Mouse (Mus musculus): Measurements from ENCODE around the gene Ube2e3.

The Ube2e3 gene

GRCm38 (mm10) chr2:78867726-78868510 lies at the start of gene Ube2e3:
TSS of gene Ube2e3 (plus strand) at chr2:78868124.
- no peak for DNase-seq (ENCODE audit: low spot score)

DNA sequence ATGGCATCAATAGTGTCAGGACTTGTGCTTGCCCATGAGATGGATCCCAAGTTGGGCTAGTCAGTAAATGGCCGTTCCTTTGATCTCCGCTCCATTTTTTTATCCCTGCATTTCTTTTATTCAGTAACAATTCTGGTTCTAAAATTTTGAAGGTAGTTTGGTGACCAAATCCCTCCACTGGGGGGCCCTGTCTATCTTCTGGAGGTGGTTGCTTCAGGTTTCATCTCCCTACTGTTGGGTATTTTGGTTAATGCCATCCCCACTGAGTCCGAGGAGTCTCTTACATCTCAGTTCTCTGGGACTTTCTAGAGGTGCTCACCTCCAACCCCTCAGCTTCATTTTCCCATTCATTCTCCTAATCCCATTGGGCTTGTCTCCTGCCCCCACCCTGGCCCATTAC lies 38.0 kb upstream of the Ube2e3 start:
- DNase-seq (ENCODE audit: low spot score), result no peak

DNA sequence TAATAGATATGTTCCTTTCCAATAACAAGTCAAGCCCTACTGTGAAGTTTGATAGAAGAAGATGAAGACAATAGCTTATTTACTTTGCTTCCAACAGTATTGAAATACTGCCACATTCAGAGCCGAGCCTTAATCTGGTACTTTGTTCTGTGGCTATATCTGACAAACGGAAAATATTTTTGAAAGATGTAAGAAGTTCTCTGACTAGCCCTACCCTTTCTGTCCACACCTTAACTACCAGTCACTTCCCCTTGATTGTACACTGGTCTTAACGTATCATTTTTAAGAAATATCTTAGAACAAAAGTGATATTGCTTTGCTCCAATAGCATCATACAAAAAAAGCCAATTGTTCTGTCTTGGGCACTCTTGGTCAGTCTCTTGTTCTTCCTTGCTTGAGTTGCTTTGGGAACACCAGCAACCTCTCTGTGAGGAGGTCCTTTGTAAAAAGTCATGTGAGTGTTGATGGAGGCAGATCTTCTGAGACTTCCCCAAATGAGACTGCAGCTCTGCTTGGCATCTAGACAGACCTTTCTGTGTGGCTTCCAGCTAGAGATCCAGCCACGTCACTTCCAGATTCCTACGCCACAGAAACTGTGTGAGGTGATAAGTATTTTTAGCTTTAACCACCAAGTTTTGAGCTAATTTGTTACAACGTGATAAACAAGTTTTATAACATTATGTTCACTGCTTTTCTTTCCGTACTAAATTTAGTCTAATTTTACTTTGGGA lies 26.3 kb upstream of the Ube2e3 start:
- no peak for DNase-seq (ENCODE audit: low spot score)

DNA sequence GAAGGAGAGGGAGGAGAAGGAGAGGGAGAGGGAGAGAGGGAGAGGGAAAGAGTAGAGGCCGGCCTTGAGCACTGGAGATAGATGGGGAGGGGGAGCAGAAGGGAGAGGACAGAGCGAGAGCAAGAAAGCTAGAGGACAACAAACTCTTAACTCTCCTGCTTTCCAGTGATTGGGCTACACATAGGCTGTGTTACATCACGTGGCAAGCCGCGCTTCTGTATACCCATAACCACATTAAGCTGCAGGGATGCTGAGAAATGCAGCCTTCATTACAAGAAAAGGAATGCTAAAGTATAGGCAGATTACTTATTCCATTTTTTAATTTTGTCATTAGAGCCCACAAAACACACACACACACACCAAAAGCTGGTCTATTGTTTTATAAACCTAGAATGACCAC lies 23.6 kb upstream of the Ube2e3 start:
- DNase-seq (ENCODE audit: low spot score), result no peak

- no peak for DNase-seq (ENCODE audit: low spot score)
These were observed 22.6 kb upstream of the Ube2e3 start for GRCm38 (mm10) chr2:78845274-78845673.

GRCm38 (mm10) chr2:78845717-78846116 lies 22.2 kb upstream of the Ube2e3 start:
- DNase-seq (ENCODE audit: low spot score), result no peak

- no peak for DNase-seq (ENCODE audit: low spot score)
These were observed 13.6 kb upstream of the Ube2e3 start for GRCm38 (mm10) chr2:78854315-78854714.

DNA sequence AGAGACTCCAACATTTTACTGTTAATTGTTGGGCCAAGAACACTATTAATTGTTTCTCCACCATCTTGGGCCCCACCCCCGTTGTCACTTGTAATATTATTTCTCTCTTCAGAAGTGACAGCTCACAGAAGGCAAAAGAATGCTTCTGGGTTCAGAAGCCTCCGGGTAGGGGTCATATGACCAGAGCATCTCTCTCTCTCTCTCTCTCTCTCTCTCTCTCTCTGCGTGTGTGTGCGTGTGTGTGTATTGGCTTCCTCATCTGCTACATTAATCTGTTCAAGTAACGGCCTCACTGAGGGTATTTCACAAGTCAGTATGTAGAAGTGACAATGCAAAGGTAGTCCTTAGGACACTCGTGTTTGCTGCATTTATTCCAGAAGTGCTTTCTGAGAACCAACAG lies 9.3 kb upstream of the Ube2e3 start:
- DNase-seq (ENCODE audit: low spot score), result no peak

GRCm38 (mm10) chr2:78859266-78860087 lies 8.4 kb upstream of the Ube2e3 start:
- no peak for DNase-seq (ENCODE audit: low spot score)

DNA sequence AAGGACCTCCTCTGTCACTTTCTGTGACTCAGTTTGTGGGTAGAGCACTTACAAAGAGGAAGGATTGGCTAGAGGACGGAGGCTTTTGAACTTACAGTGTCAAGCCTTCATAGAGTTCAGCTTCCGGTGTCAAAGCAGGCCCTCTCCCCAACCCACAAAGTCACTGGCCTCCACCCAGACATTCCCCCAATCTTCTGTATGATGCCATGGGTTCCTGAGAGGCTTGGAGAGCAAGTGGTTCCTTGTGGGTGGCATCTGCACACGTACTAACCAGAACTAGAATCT lies 7.9 kb upstream of the Ube2e3 start:
- DNase-seq (ENCODE audit: low spot score), result no peak

GRCm38 (mm10) chr2:78864116-78864515 lies 3.8 kb upstream of the Ube2e3 start:
- DNase-seq (ENCODE audit: low spot score), result no peak

DNA sequence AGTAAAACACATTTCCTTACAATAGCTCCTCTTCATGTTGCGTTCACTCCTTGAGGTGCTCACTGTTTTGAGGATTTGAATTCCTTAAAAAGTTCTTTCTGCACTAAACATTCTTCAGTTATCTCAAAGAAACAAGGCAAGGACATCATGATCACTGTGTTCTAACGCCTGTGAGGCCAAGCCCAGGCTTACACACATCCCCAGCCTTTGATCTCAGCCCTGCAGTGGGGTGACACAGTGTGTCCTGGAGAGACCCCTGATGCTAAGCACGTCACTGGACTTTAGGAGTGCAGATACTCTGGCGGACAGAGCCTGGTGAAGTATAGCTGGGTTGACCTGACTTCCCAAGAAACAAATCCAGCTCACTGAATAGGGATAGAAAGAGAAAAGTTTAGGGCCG lies 3.1 kb upstream of the Ube2e3 start:
- no peak for DNase-seq (ENCODE audit: low spot score)

DNA sequence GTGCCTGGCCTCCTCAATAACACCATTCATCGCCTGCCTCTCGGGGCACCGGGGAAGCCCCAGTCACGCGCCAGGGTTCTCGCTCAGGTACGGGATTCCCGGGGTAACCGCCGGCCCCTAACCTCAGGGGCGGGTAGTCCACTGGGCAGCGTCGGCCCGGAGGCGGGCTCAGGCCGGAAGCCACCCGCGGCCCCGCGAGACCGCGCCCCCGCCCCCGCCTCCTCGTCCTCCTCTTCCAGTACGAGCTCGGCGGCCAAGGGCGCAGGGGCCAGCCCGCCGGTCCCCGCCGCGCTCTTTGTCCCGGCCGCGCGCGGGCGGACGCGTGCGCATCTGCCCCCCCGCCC lies 559 bp downstream of the Ube2e3 start:
- no peak for DNase-seq (ENCODE audit: low spot score)

GRCm38 (mm10) chr2:78868951-78869720 lies 1.2 kb downstream of the Ube2e3 start:
- DNase-seq (ENCODE audit: low spot score), result no peak

GRCm38 (mm10) chr2:78869721-78870442 lies 2.0 kb downstream of the Ube2e3 start:
- DNase-seq (ENCODE audit: low spot score), result no peak

DNA sequence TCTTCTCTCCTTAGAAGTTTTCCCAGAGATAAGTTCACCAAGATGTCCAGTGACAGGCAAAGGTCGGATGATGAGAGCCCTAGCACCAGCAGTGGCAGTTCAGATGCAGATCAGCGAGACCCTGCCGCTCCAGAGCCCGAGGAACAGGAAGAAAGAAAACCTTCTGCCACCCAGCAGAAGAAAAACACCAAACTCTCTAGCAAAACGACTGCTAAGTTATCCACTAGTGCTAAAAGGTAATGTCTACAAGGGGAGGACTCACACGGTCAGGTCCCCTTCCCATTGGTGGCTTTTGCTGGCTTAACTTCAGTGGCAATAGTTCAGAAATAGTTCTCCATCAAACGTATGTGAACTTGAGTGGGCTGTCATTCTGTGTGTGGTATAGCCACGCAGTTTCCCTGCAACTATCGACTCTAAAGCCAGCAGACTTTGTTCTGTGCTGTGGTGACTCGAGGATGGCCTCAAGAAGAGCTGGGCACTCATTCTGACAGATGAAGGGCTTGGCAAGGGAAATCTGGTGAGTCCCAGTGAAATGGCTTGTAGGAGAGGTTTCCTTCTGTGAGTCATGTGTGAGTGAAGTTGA lies 2.6 kb downstream of the Ube2e3 start:
- no peak for DNase-seq (ENCODE audit: low spot score)

DNA sequence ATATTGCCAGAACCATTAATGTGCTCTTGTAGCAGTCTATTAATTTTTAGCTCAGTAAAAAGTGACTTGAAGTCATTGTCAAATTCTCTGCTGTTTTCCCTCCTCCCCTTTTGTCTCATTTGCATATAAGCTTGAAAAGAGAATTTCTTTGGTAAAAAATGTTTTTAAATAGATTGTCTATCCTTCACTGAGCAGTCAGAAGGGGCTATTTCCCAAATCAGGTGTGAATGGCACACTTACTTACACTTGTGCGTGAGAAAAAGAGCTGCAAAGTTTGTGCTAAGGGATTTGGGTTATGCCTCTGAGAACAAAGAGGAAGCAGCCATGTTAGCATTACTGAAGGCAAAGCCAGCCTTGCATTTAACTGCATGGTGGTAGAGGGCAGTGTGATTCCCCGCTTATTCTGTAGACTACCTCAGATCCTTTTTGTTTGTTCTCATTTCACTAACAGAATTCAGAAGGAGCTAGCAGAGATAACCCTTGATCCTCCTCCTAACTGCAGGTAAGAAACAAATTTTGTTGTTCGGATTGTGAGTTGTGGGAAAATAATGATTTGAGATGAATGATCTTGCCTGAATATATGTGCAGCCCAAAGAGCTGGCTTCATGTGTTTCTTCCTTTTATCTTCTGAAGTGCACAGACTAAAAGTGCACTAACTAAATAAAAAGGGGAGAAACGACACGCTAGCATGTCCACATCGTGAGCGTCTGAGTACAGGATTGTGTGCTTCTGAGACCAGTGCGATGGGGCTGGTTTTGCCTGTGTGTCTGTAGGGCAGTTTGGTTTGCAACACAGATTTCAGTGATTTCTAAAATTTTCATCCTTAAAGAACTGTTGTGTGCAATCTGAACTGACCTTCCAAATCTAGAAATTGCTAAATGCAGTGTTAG lies 4.3 kb downstream of the Ube2e3 start:
- peak; percentile 36 for DNase-seq (ENCODE audit: low spot score)

- DNase-seq (ENCODE audit: low spot score), result no peak
These were observed 6.0 kb downstream of the Ube2e3 start for GRCm38 (mm10) chr2:78873946-78874345.

- DNase-seq (ENCODE audit: low spot score), result no peak
These were observed 8.1 kb downstream of the Ube2e3 start for GRCm38 (mm10) chr2:78876002-78876401.

- no peak for DNase-seq (ENCODE audit: low spot score)
These were observed 14.1 kb downstream of the Ube2e3 start for GRCm38 (mm10) chr2:78882068-78882467.
